Mouse (Mus musculus) liver, embryonic 12.5 days (tissue): ENCODE results near the gene Lypd6. TPM values are rescaled to one million over a fixed set of nuclear protein-coding genes. Genes with fewer than 3 reads are reported as not detected.

Source experiments
- ATAC-seq: fragments of 200-750 bp; cut with Nextera tagmentation; 2 replicates; pipeline ENCODE4 v1.8.0; 2017; ENCODE audit warnings: moderate number of reproducible peaks, mild to moderate bottlenecking, moderate library complexity
- H3K27ac ChIP-seq: fragments of 300-500 bp; sonication (generic); 2 replicates; pipeline ENCODE4 v1.5.1; 2016; ENCODE audit warnings: mild to moderate bottlenecking
- H3K27me3 ChIP-seq: fragments of 300-500 bp; sonication (generic); replicated peaks from 2 replicates; pipeline ENCODE4 v1.6.1; 2016; ENCODE audit warnings: mild to moderate bottlenecking, moderate library complexity
- H3K36me3 ChIP-seq: fragments of 300-500 bp; sonication (generic); 2 replicates; pipeline ENCODE4 v1.6.1; 2016; ENCODE audit warnings: mild to moderate bottlenecking, moderate library complexity
- H3K4me1 ChIP-seq: fragments of 300-500 bp; sonication (generic); 2 replicates; pipeline ENCODE4 v1.6.1; 2016
- H3K4me2 ChIP-seq: fragments of 300-500 bp; sonication (generic); 2 replicates; pipeline ENCODE4 v1.6.1; 2016; ENCODE audit warnings: mild to moderate bottlenecking, moderate library complexity
- H3K4me3 ChIP-seq: fragments of 300-500 bp; sonication (generic); 2 replicates; pipeline ENCODE4 v1.5.1; 2016; ENCODE audit warnings: mild to moderate bottlenecking, moderate library complexity
- H3K9ac ChIP-seq: fragments of 300-500 bp; sonication (generic); 2 replicates; pipeline ENCODE4 v1.6.1; 2016; ENCODE audit warnings: mild to moderate bottlenecking, moderate library complexity
- H3K9me3 ChIP-seq: fragments of 300-500 bp; sonication (generic); replicated peaks from 2 replicates; pipeline ENCODE4 v1.6.1; 2016; ENCODE audit warnings: mild to moderate bottlenecking, moderate library complexity
- WGBS: fragments of 180-500 bp; shearing (Covaris S2); methylation state at CpG from one replicate; pipeline ENCODE4 v1.1.7; 2016; ENCODE audit not compliant: insufficient replicate concordance; 5-methylcytosine and 5-hydroxymethylcytosine counted together
- polyA plus RNA-seq: library from polyadenylated mRNA; unstranded; fragments of >200 nt; fragmentation: Nextera tagmentation; extraction: Ambion mirVana; gene quantifications from 2 replicates; pipeline ENCODE4 v1.2.1, GENCODE M21; 2016

Lypd6 gene
- polyA plus RNA-seq, 1 experiment from 2014 or later, result 0.45 TPM

DNA sequence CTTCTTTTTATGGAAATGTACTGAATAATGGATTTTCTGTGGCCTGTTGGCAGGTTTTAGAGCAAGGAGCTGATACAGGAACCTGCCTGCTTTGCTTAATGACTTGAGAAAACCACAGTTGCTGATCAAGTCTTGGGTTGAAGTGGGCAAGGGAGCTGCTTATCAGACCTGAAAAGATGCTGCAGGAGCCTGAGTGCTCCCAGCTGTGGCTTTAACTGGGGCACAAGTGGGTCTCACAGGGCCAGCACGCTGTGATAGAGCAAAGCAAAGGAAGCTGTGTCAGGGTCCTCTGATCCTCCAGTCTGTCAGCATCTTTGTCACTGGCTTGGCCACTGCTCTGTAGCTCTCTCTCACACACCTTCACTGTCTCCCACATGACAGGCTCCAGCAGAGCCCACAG lies 45.4 kb downstream of the Lypd6 start:
- H3K27ac ChIP-seq, result no peak overlapping the region
- no peak overlapping the region for H3K9ac ChIP-seq
- H3K9me3 ChIP-seq, result no peaks in the 10 kb centered on the region
- no peaks in the 10 kb centered on the region for H3K27me3 ChIP-seq
- 18% methylated on average over 1 of the region's 1 CpGs for WGBS
- no peaks in the 10 kb centered on the region for H3K4me1 ChIP-seq
- H3K4me2 ChIP-seq, result no peak overlapping the region
- ATAC-seq, result no peak
- no peak overlapping the region for H3K4me3 ChIP-seq
- H3K36me3 ChIP-seq, result no peaks in the 10 kb centered on the region

DNA sequence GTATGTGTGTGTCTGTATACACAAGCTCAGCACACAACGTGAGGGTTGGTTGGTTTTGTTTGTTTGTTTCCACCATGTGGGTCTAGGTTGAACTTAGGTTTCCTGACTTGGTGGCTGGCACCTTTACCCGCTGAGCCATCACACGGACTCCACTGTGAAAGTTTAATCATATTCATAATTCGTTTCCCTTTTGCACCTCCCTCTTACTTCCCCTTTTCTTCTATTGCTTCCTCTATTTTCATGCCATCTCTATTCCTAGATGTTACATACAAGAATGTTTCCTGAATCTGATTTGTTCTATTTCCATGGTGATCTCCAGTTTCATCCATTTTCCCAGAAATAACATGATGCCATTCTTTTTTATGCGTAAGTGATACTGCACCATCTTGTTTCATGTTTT lies 46.2 kb downstream of the Lypd6 start:
- no peak for ATAC-seq

DNA sequence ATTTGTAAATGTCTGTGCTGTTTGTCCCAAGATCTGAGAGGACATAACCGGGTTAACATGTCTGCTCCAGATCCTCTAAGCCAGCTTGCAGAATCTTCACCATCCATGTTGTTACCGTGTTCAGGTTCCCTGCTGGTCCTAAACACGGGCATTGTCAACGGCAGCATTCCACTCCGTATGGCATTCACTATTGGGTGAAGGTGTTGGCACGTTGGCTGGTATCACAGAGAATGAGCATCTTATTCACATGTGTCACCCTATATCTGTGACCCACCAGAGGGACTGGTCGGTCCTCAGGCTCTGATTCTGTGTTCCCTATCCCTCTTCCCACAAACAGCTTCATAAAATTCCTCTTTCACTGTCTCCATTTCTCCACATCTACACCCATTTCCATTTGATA lies 52.9 kb downstream of the Lypd6 start:
- H3K27me3 ChIP-seq, result no peaks in the 10 kb centered on the region
- no peak overlapping the region for H3K9ac ChIP-seq
- no peaks in the 10 kb centered on the region for H3K36me3 ChIP-seq
- H3K9me3 ChIP-seq, result no peaks in the 10 kb centered on the region
- H3K4me3 ChIP-seq, result no peak overlapping the region
- no peaks in the 10 kb centered on the region for H3K4me1 ChIP-seq
- H3K27ac ChIP-seq, result no peak overlapping the region
- ATAC-seq, result no peak
- WGBS, result 78% methylated on average over 7 of the region's 7 CpGs
- no peak overlapping the region for H3K4me2 ChIP-seq

More for the DNA sequence above, 46.2 kb downstream of the Lypd6 start:
- Histone ChIP-seq H3K4me2 (no peak overlapping the region), H3K4me1 (no peaks in the 10 kb centered on the region), H3K9me3 (no peaks in the 10 kb centered on the region), H3K27ac (no peak overlapping the region), H3K9ac (no peak overlapping the region), H3K4me3 (no peak overlapping the region), H3K27me3 (no peaks in the 10 kb centered on the region), H3K36me3 (no peaks in the 10 kb centered on the region)
- 72% methylated on average over 5 of the region's 5 CpGs for WGBS

DNA sequence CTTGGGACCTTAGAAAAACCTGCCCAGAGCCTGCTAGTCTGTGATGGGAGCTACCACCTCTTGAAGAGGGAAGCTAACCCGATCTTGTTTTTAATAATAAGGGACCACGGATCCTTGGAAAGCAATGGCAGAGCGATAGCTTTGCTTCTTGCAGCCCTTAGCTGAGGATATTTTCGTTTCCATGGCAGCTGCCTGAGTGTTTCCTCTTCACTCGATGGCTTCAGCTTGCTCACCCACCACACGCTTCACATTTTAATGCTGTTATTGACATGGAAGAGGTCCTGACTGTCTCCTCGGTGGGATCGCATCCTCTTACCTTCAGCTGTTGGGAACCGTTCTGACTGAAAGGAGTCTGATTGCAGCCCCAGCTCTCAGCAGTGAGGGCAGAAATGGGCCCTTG lies 54.6 kb downstream of the Lypd6 start:
- 64% methylated on average over 9 of the region's 9 CpGs for WGBS
- H3K4me3 ChIP-seq, result no peak overlapping the region
- H3K27me3 ChIP-seq, result no peaks in the 10 kb centered on the region
- H3K4me2 ChIP-seq, result no peak overlapping the region
- H3K9ac ChIP-seq, result no peak overlapping the region
- ATAC-seq, result no peak
- H3K27ac ChIP-seq, result no peak overlapping the region
- no peaks in the 10 kb centered on the region for H3K4me1 ChIP-seq
- no peaks in the 10 kb centered on the region for H3K9me3 ChIP-seq
- no peaks in the 10 kb centered on the region for H3K36me3 ChIP-seq

DNA sequence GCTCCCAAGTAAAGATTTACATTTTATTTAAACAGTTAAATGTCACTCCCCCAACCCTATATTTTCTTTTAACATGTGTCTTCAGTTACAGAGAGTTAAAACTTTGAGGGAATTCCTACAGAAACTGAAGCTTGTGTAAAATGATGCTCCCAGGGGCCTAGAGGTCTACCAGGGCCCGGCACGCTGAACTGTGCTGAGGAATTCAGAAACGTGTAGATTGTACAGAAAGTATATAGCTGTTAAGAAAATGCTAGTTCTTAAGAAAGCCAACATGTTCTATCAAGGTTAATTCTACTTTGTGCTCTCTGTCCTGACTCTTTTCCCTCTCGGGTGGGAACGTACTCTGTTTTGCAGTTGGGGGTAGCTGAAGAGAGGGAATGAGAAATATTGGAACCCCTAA lies 57.1 kb downstream of the Lypd6 start:
- H3K27ac ChIP-seq, result no peak overlapping the region
- no peaks in the 10 kb centered on the region for H3K36me3 ChIP-seq
- WGBS, result 68% methylated on average over 5 of the region's 5 CpGs
- H3K4me3 ChIP-seq, result no peak overlapping the region
- H3K4me2 ChIP-seq, result no peak overlapping the region
- no peaks in the 10 kb centered on the region for H3K4me1 ChIP-seq
- H3K9me3 ChIP-seq, result no peaks in the 10 kb centered on the region
- ATAC-seq, result no peak
- no peak overlapping the region for H3K9ac ChIP-seq
- H3K27me3 ChIP-seq, result no peaks in the 10 kb centered on the region

DNA sequence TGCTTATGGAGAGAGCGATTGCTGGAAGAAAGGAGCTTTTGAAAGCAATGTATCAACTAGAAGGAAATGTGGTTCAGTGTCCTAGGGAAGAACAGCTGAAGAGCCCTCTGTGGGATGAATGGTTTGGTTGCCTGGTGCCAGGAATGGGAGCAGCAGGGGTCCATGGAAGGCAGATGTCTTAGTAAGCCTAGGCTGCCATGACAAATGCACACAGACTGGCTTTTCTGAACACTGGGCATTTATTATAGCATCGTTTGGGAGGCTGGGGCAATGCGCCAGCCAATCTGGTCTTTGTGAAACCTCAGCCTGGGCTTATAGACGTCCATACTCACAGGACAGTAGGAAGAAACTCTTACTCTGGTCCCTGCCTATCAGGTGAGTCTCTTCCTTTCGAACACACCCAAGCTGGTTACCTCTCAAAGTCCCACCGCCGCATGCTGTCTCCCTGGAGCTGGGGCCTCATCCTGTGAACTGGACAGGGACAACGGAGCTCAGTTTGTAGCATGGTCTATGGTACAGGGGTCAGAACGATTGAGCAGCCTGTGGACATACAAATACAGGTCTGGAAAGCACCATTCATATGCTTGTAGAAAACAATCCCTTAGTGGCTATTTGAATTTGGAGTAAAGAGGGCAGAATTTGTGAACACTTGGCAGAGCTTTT lies 61.4 kb downstream of the Lypd6 start:
- Histone ChIP-seq H3K4me3 (no peak overlapping the region), H3K4me2 (no peak overlapping the region), H3K27ac (no peak overlapping the region), H3K9me3 (no peaks in the 10 kb centered on the region), H3K27me3 (no peaks in the 10 kb centered on the region), H3K36me3 (no peaks in the 10 kb centered on the region), H3K9ac (no peak overlapping the region), H3K4me1 (no peaks in the 10 kb centered on the region)
- ATAC-seq, result no peak
- 66% methylated on average over 9 of the region's 9 CpGs for WGBS

DNA sequence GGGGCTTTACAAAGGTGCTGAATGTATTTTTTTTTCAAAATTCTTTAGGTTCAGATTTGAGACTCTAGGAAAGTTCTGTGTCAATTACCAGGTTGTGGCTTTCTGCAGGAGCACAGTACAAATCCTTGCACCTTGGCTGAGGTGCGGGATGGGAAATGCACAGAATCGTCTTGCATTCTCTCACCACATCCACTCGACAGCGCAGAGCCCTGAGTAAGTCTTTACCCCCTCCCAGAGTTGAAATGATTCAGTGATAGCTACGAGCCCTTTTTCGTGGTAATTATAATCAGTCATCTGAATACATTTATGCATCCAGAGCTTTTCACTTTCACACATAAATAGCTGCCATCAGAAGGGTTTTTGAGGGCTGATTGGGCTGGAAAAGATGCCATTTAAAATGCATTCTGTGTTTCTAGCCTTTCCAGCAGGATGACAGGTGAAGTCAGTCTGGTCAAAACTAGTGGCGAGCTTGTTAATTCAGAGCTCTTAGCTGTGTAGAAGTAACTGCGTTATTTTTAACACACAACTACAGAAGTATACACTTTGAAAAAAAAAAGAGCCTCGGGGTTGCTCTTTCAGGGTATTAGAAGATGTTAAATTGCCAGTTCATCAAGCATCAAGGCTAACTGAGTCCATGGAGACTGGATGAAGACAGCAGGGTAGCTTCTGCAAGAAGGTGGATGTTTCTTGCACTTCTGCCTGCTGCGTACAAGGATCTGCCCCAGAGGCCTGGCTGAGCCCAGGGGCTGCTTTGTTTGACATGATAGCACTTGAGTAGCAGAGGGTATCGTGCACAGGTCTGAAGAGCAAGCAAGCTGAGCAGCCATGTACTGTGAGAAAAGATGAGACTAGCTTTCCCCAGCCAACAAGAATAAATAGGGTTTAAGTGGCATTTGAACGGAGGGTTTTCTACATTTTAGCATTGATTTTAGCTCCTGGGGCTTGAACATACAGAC lies 62.4 kb downstream of the Lypd6 start:
- Histone ChIP-seq H3K4me3 (no peak overlapping the region), H3K36me3 (no peaks in the 10 kb centered on the region), H3K27me3 (no peaks in the 10 kb centered on the region), H3K9ac (no peak overlapping the region), H3K4me1 (no peaks in the 10 kb centered on the region), H3K9me3 (no peaks in the 10 kb centered on the region), H3K27ac (no peak overlapping the region), H3K4me2 (no peak overlapping the region)
- 69% methylated on average over 12 of the region's 12 CpGs for WGBS
- ATAC-seq, result no peak

DNA sequence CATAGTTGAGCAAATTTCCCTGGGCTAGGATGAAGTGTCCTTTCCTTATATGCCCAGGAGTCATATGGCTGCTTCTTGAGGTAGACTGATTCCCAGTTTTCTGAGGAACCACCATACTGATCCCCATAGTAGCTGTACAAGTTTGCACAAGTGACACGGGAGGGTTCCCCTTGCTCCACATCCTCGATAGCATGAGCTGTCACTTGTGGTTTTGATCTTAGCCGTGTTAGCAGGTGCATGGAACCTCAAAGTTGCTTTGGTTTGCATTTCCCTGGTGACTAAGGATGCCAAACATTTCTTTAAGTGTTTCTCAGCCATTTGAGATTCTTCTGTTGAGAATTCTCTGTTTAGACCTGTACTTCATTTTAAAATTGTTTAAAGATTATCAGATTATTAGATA lies 64.4 kb downstream of the Lypd6 start:
- no peak overlapping the region for H3K9ac ChIP-seq
- no peak overlapping the region for H3K27ac ChIP-seq
- no peaks in the 10 kb centered on the region for H3K27me3 ChIP-seq
- no peak overlapping the region for H3K4me2 ChIP-seq
- no peak for ATAC-seq
- H3K4me1 ChIP-seq, result no peaks in the 10 kb centered on the region
- no peak overlapping the region for H3K4me3 ChIP-seq
- no peaks in the 10 kb centered on the region for H3K36me3 ChIP-seq
- 36% methylated on average over 3 of the region's 3 CpGs for WGBS
- H3K9me3 ChIP-seq, result no peaks in the 10 kb centered on the region

DNA sequence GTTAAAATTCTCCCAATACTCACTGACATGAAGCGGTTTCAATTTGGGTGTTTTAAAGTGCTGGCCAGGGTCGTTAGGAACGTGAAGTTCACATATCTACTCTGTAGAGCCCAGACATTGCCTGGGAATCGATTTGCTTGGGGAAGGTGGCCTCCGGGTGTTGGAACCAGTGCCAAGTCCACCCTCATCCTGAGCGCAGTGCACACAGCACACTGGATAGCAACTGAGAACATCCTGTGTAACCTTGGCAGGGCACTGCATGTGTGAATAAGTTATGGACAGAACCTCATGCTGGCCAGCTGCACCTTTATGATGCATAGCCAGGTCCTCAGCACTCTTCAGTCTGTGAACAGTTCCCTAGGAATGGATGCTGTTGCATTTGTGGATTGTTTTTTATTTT lies 77.4 kb downstream of the Lypd6 start:
- H3K4me2 ChIP-seq, result no peak overlapping the region
- H3K4me3 ChIP-seq, result no peak overlapping the region
- no peaks in the 10 kb centered on the region for H3K9me3 ChIP-seq
- H3K4me1 ChIP-seq, result no peaks in the 10 kb centered on the region
- no peak overlapping the region for H3K27ac ChIP-seq
- no peaks in the 10 kb centered on the region for H3K36me3 ChIP-seq
- 56% methylated on average over 6 of the region's 6 CpGs for WGBS
- H3K9ac ChIP-seq, result no peak overlapping the region
- no peak for ATAC-seq
- no peaks in the 10 kb centered on the region for H3K27me3 ChIP-seq

DNA sequence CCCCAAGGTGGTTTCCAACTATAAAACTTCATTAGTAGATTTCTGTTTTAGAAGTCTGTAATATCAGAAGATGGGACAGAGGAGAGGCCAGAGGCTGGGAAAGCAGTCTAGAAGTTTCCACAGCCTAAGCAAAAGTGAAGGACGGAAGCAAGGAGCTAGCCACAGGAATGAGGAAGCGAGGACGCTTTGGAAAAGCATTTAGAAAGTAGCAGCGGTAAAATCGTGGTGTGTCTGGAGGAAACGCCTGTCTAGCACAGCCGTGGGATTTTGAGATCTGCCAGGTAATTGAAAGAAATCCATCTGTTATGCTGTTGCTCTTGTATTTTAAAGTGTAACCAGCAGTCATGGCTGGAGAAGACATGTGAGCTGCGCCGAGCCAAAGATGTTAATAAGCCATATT lies 81.1 kb downstream of the Lypd6 start:
- H3K27ac ChIP-seq, result no peak overlapping the region
- H3K4me1 ChIP-seq, result no peaks in the 10 kb centered on the region
- no peaks in the 10 kb centered on the region for H3K36me3 ChIP-seq
- no peak for ATAC-seq
- no peaks in the 10 kb centered on the region for H3K9me3 ChIP-seq
- H3K9ac ChIP-seq, result no peak overlapping the region
- H3K4me3 ChIP-seq, result no peak overlapping the region
- 30% methylated on average over 9 of the region's 9 CpGs for WGBS
- H3K4me2 ChIP-seq, result no peak overlapping the region
- H3K27me3 ChIP-seq, result no peaks in the 10 kb centered on the region

DNA sequence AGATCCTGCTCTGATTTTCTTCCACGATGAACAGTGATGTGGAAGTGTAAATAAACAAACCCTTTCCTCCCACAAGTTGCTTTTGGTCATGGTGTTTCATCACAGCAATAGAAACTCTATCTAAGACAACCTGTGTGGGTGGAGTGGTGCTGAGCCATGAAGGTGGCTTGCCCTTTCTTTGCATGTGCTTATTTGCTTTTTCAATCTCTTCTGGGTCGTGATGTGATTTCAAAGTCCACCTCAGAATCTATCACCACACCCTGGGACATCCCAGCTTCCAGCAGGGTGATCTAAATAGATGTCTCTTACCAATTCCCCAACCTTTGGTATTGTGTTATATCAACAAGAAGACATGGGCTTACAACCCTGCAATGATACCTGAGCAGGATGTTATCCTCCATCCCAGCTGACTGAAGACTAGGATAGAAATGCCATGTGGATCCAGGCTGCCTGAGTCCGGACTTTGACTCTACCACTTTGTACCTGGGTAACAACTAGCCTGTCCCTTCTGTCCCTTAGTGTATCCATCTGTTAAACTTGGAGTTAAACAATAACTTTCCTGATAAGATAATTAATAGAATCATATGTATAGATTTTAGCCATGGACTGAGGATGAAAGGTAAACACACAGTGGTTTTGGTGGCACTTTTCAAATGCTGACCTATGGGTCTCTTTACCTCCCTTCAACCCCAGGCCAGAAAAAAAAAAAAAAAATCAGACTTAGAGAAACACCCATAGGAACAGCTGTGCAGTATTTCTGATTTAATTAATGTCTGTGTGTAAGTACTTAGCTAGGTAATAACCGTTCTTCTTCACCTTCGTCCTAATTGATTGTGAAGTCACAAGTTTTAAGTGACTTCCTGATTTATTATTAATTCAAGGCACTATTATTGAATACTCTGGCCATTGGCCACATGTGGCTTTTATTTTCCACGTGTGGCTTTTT lies 83.3 kb downstream of the Lypd6 start:
- no peaks in the 10 kb centered on the region for H3K27me3 ChIP-seq
- no peak for ATAC-seq
- WGBS, result 60% methylated on average over 6 of the region's 6 CpGs

DNA sequence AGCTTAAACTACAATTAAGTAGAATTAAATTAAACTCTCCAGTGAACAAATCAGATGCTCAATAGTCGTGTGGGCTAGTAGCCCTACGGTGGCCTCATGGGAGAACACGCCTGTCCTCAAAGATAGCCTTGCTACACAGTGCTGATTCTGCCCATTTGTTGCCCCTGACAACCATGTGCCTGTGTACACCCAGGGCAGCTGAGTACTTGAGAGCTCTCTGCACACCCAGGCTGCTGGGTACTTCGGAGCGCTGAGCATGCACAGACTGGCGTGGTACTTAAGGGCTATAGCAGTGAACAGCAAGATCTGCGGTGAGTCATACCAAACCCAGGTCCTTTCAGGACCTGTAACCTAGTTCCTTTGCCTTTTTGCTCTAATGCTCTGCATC lies 84.0 kb downstream of the Lypd6 start:
- Histone ChIP-seq H3K4me1 (no peaks in the 10 kb centered on the region), H3K27me3 (no peaks in the 10 kb centered on the region), H3K4me3 (no peak overlapping the region), H3K4me2 (no peak overlapping the region), H3K36me3 (no peaks in the 10 kb centered on the region), H3K9ac (no peak overlapping the region), H3K9me3 (no peaks in the 10 kb centered on the region), H3K27ac (no peak overlapping the region)
- 78% methylated on average over 7 of the region's 7 CpGs for WGBS
- ATAC-seq, result no peak

More for the DNA sequence above, 83.3 kb downstream of the Lypd6 start:
- Histone ChIP-seq H3K4me3 (no peak overlapping the region), H3K9me3 (no peaks in the 10 kb centered on the region), H3K36me3 (no peaks in the 10 kb centered on the region), H3K9ac (no peak overlapping the region), H3K4me2 (no peak overlapping the region), H3K27ac (no peak overlapping the region), H3K4me1 (no peaks in the 10 kb centered on the region)
